Mouse (Mus musculus) ES-E14 (cell line): Measurements from ENCODE around the gene Pygo1. TPM values are rescaled to one million over a fixed set of nuclear protein-coding genes. Genes with fewer than 3 reads are reported as not detected.

Experiments used
- DNase-seq: peaks from one replicate; pipeline ENCODE4 v3.0.0-alpha.2; 2013; ENCODE audit warnings: low read depth, low spot score
- H3K27ac ChIP-seq: 2 replicates; pipeline ENCODE4 v1.5.1; 2012; ENCODE audit warnings: low read depth, mild to moderate bottlenecking, low read length, moderate library complexity, mixed read lengths; ENCODE audit not compliant: poor library complexity, insufficient read depth, severe bottlenecking
- H3K36me3 ChIP-seq: 2 replicates; pipeline ENCODE4 v1.6.1; 2012; ENCODE audit warnings: mild to moderate bottlenecking, low read length, moderate library complexity, mixed read lengths; ENCODE audit not compliant: control insufficient read depth, poor library complexity, insufficient read depth, severe bottlenecking
- H3K4me1 ChIP-seq, 2 experiments: fragments of 150-350 bp in 1 of 2; sonication (generic) in 1 of 2; 2 replicates each; pipeline ENCODE4 v1.6.1; 2012; ENCODE audit warnings: low read length in 2 of 2, mild to moderate bottlenecking in 1 of 2, mixed read lengths in 1 of 2; ENCODE audit not compliant: control insufficient read depth in 2 of 2, insufficient read depth in 2 of 2, poor library complexity in 1 of 2
- H3K4me3 ChIP-seq, 2 experiments: fragments of 150-350 bp in 1 of 2; sonication (generic) in 1 of 2; 2 replicates each; pipeline ENCODE4 v1.5.1; 2012; ENCODE audit warnings: low read length in 2 of 2, low read depth in 1 of 2, mild to moderate bottlenecking in 1 of 2, mixed read lengths in 1 of 2; ENCODE audit not compliant: insufficient read depth in 1 of 2, poor library complexity in 1 of 2, severe bottlenecking in 1 of 2
- H3K9ac ChIP-seq: 2 replicates; pipeline ENCODE4 v1.6.1; 2012; ENCODE audit warnings: low read depth, mild to moderate bottlenecking, low read length, mixed read lengths; ENCODE audit not compliant: poor library complexity, insufficient read depth, severe bottlenecking
- H3K9me3 ChIP-seq: fragments of 150-350 bp; sonication (generic); 2 replicates; pipeline ENCODE4 v1.6.1; 2012; ENCODE audit warnings: low read depth, mild to moderate bottlenecking, low read length; ENCODE audit not compliant: control insufficient read depth, insufficient read depth
- CHD2 ChIP-seq: IDR thresholded peaks from 2 replicates; pipeline ENCODE4 v1.6.1; 2014; ENCODE audit warnings: mild to moderate bottlenecking, low read depth, low read length, inconsistent platforms
- HCFC1 ChIP-seq: IDR thresholded peaks from 2 replicates; pipeline ENCODE4 v1.6.1; 2012; ENCODE audit warnings: low read length, inconsistent platforms, borderline replicate concordance; ENCODE audit not compliant: insufficient read depth
- MAFK ChIP-seq: IDR thresholded peaks from 2 replicates; pipeline ENCODE4 v1.6.1; 2014; ENCODE audit warnings: mild to moderate bottlenecking, low read depth, low read length, inconsistent platforms; ENCODE audit not compliant: insufficient read depth
- ZC3H11A ChIP-seq: IDR thresholded peaks from 2 replicates; pipeline ENCODE4 v1.6.1; 2012; ENCODE audit warnings: low read depth, mild to moderate bottlenecking, inconsistent platforms, low read length, borderline replicate concordance
- ZNF384 ChIP-seq: IDR thresholded peaks from 2 replicates; pipeline ENCODE4 v1.6.1; 2012; ENCODE audit warnings: low read depth, low read length, inconsistent platforms
- in situ Hi-C, 2 experiments: fragments of 600-800 bp; cut with MboI; formaldehyde crosslinking; loops; one replicate each; pipeline ENCODE4 v1.15.1; 2025; ENCODE audit warnings: low sequenced_read_pairs in 2 of 2, inconsistent platforms in 1 of 2; ENCODE audit not compliant: unreplicated experiment in 2 of 2
- total RNA-seq: library from RNA; depleted of rRNA; stranded (reverse); fragments of 300-350 nt; gene quantifications from 2 replicates; pipeline ENCODE4 v1.2.3, GENCODE M21; 2012

Pygo1 gene
- total RNA-seq, 1 experiment = 0.58 TPM

DNA sequence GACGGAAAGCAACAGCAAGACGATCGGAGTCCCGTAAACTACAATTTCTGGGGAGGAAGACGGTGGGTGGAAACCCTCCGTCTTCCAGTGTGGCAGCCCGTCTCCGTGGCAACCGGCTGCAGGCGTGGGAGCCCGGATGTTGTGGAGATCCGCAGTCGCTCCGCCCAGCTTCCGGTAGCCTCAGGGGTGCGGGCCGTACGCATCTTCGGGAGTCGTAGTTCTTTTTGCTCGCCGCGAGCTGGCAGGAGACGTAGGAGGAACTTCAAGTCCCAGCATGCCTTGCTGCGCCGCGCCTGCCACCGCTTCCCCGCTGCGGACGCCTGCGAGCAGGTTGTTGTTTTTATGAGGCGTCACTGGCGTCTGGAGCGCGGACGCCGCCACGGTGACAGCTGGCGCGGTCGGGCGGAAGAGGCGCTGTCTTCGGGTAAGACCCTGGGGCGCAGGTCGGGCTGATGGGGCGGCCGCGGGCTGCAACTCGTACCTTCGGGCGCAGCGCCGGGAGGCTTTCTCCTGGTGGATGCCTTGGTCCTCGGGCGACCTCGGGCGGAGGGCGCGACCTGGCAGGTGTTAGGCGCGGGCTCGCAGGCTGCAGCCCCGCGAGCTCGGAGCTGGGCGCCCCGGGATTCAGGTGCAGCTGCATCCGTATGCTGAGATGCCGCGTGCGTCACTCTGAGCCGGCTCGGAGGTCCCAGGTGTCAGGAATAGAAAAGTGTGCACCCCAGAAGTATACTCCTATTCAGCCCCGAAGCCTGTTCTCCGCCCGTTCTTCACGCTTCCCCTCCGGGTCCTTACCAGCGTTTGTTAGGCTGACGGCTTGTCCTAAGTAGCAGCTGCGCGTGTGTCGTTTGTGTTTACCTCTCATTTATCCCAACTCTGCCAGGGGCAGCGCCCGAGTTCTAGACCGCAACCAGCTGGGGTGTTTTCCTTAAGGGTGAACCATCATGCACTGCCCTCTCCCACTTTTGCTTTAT is 60.1 kb downstream of the Pygo1 start, which contains the start of the genes Ccpg1os and Ccpg1:
Ccpg1os (minus strand) TSS at position 133 of the 971 bp plus-strand sequence.
Ccpg1 (plus strand) TSS at position 180 of the 971 bp plus-strand sequence.
- Histone ChIP-seq H3K4me3 (peak within 1 kb of the TSS; percentile 77 to 90), H3K27ac (no peak within 1 kb of the TSS), H3K9me3 (no peaks in the 10 kb centered on the region), H3K36me3 (no peaks in the 10 kb centered on the region), H3K9ac (peak within 1 kb of the TSS; percentile 78), H3K4me1 (peaks cover 0 to 2% of the 10 kb centered on the region in 2 experiments; a peak in 2 of 4 replicates)
- peak; percentile 96 for DNase-seq
- TF ChIP-seq HCFC1 (peak; percentile 99), ZNF384 (no peak)
- in situ Hi-C loops = no loop called here

GRCm38 (mm10) chr9:72987703-72988102 is 62.3 kb downstream of the Pygo1 start:
- Histone ChIP-seq H3K27ac (no peak overlapping the region), H3K9me3 (no peaks in the 10 kb centered on the region), H3K9ac (no peak overlapping the region), H3K36me3 (no peaks in the 10 kb centered on the region), H3K4me3 (no peak overlapping the region), H3K4me1 (peaks cover 0 to 2% of the 10 kb centered on the region in 2 experiments; a peak in 2 of 4 replicates)
- TF ChIP-seq ZNF384 = peak; percentile 70
- TF ChIP-seq ZC3H11A = no peak
- no peak for DNase-seq
- in situ Hi-C loops = no loop called here

DNA sequence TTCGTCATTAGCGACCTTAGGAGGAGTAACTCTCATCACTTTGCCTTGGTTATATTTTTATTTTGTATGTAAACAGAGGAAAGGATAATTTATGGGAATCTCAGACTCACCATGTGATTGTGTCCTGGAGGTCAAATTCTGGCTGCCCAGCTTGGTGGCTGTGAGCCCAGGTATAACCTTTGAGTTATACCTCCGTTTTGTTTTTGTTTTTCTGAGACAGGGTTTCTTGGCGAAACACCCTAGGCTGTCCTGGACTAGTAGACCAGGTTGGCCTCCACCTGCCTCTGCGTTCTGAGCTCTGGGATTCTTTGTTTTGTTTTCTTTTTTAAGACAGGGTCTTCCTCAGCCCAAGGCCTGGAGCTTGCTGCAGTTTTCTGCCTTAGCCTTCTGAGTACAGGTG is 63.3 kb downstream of the Pygo1 start:
- H3K9me3 ChIP-seq = no peaks in the 10 kb centered on the region
- no peak overlapping the region for H3K27ac ChIP-seq
- no peaks in the 10 kb centered on the region for H3K36me3 ChIP-seq
- TF ChIP-seq MAFK (no peak), CHD2 (no peak), HCFC1 (no peak), ZNF384 (no peak), ZC3H11A (no peak)
- no peak overlapping the region for H3K4me3 ChIP-seq
- no peak overlapping the region for H3K9ac ChIP-seq
- in situ Hi-C loops = no loop called here
- H3K4me1 ChIP-seq = peaks cover 0 to 6% of the 10 kb centered on the region in 2 experiments; a peak in 2 of 4 replicates
- no peak for DNase-seq

DNA sequence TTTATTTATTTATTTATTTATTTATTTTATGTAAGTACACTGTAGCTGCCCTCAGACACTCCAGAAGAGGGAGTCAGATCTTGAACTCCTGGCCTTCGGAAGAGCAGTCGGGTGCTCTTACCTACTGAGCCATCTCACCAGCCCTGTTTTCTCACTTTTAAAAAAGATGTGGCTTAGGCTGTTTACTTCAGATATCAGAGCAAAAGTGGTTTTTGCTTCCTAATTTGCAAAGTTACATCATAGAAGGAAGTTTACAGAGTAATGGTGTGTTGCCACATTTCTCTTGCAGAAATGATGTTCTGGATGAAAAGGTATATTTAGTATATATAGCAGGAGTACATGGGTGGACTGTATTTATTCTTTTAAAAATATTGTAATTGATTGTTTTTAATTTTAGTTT is 66.0 kb downstream of the Pygo1 start:
- TF ChIP-seq CHD2 = no peak
- no peak for TF ChIP-seq ZC3H11A
- TF ChIP-seq ZNF384 = no peak
- no peak for TF ChIP-seq MAFK
- TF ChIP-seq HCFC1 = no peak
- DNase-seq = no peak
- in situ Hi-C loops = no loop called here
- Histone ChIP-seq H3K27ac (no peak overlapping the region), H3K36me3 (no peaks in the 10 kb centered on the region), H3K9ac (no peak overlapping the region), H3K4me1 (peaks cover 3 to 14% of the 10 kb centered on the region in 2 experiments), H3K9me3 (no peaks in the 10 kb centered on the region), H3K4me3 (no peak overlapping the region)

- H3K36me3 ChIP-seq = no peaks in the 10 kb centered on the region
- H3K9ac ChIP-seq = no peak overlapping the region
- no peak for TF ChIP-seq MAFK
- in situ Hi-C loops = no loop called here
- no peak overlapping the region for H3K27ac ChIP-seq
- DNase-seq = no peak
- no peaks in the 10 kb centered on the region for H3K9me3 ChIP-seq
- peaks cover 5 to 16% of the 10 kb centered on the region in 2 experiments for H3K4me1 ChIP-seq
- no peak overlapping the region for H3K4me3 ChIP-seq
Measured at GRCm38 (mm10) chr9:72992576-72992975, 67.1 kb downstream of the Pygo1 start.
